Mouse (Mus musculus) fibroblast of lung, adult 2 months (primary cell): Measurements from ENCODE around the gene Neurl3.

Experiments
- DNase-seq: peaks from one replicate; pipeline ENCODE4 v3.0.0-alpha.2; 2011; ENCODE audit warnings: low read depth

The Neurl3 gene

GRCm38 (mm10) chr1:36296466-36297149 is 22.1 kb upstream of the Neurl3 start:
- DNase-seq = no peak

DNA sequence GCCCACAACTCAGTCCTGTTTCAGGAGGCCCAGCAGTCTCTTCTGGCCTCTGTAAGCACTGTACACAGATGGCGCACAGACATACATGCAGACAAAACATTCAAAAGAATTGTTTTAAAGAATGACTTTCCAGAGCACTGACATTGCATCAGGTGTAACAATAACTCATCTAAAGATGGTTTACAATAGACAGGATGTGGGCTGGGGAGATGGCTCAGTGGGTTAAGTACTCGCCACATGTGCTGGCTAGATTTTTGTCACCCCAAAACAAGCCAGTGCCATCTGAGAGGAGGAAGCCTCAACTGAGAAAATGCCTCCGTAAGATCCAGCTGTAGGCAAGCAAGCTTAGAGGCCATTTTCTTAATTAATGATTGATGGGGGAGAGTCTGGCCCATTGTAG is 19.9 kb upstream of the Neurl3 start:
- DNase-seq = no peak

GRCm38 (mm10) chr1:36293470-36293869 is 19.0 kb upstream of the Neurl3 start:
- no peak for DNase-seq

DNA sequence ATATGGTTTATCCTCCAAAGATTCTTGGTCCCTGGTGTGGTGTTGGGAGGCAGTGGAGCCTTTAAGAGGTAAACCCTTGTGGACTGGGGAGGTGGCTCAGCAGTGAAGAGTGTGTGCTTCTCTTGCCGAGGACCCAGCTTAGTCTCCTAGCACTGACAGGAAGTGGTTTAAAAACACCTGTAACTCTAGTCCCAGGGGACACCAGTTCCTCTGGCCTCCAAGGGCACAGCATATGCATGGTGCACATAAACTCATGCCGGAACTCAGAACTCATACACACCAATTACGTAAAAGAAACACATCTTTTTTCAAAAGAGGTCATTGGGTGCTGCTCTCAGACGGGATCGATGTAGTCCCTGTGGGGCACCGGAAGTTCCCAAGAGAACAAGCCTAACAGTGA is 7.4 kb upstream of the Neurl3 start:
- DNase-seq = no peak

DNA sequence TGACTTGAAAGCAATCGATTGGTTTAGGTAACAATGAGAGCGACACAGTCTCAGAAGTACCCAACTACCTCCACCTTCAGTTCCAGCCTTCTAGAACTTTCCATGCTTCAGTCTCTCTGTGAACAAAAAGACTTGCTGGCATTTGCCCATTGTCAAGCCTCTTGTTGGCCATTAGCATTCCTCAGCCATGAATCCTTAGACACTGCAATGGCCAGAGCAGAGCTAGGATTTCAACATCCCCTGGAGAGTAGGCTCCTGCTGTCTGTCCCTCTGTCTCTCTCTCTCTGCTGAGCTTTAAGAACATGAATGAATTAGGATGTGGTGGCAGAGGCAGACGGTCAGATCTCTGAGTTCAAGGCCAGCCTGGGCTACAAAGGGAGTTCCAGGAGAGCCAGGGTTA is 6.5 kb upstream of the Neurl3 start:
- DNase-seq = peak; percentile 28

DNA sequence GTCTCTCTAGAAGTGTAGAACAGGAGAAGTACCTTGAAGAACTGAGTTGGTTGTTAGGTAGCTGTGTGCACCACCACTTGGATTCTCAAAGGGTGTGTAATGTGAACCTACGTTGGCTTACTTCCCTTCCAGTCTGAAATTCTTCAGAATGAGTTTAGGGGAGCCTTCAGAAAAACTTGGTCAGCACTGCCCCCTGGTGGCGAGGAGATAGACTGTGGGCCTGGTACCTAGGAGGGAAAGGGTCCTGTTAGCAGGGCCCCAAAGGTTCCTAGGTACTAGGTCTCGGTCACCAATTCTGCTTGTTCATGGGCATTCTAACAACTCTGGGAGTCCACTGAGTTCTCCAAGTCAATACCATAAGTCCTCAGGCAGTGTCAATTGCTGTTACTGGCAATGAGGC is 4.7 kb upstream of the Neurl3 start:
- DNase-seq = peak; percentile 40

GRCm38 (mm10) chr1:36277267-36278060 is 3.0 kb upstream of the Neurl3 start:
- peak; percentile 24 for DNase-seq

- no peak for DNase-seq
Measured at GRCm38 (mm10) chr1:36275635-36276389, 1.3 kb upstream of the Neurl3 start.

DNA sequence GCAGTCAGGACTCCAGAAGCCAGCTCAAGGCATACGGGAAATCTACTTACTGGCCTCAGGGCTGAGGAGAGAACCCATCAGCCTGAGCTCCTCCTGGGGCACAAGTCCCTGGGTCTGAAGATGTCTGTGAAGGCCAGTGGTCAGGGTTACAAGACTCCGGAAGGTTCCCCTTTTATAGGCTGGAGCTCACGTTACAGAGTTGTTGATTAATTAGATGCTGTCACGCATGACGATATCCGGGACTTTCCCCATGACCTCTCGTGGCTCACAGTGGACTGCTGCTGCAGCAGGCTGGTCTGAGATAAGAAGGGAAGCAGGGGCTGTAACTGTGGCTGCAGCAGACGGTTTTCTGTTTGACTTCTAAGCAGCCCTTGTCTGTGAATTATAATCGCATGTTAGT is 1.2 kb downstream of the Neurl3 start:
- no peak for DNase-seq

DNA sequence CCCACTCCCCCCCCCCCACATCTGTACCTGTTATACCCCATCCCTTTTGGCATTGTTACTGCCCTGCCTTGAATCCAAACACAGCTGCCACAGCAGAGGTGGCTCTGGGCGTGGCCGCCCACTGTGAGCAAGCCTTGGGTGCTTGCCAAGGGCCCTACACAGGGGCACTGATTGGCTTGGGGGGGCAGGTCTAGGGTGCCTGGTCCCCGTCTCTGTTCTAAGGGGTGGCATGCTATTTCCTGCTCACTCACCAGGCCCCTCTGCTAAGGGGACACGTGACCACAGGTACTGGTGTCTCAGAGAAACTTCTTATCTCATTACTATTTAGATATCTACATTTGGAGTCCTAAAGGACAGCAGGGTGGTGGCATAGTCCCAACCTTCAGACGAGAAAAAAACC is 1.9 kb downstream of the Neurl3 start:
- no peak for DNase-seq

DNA sequence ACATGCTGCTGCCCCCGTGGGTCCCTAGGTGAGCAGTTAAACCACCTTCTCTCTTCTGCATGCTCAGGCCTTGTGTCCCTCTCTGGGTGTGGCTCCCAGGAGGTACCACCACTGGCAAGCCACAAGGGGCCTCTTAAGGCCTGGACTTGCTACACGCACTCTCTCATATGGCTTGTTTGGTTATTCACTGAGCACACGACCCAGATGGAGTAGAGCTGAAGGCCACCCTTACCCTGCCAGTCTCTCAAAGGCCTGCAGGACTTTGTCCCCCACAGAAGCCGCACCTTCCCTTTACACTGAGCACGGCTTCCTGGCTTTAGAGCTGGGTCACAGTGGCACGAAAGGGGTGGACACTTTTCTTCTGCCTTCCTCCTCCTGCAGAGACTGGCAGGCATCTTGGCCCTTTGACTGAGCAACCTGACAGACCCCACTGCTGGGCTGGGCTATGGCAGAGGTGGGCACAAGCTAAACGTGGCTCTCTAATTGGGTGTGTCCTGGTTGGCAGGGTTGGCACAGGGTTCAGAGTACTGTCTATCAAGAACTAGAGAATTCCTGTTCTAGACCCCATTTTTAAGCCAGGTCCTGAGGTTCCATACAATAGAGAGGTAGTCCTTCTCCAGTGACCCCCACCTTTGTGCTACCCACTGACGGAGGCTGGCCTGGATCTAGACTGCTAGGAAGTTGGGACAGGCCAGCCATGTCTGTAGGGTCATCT is 2.8 kb downstream of the Neurl3 start:
- DNase-seq = no peak

GRCm38 (mm10) chr1:36270666-36271065 is 3.8 kb downstream of the Neurl3 start:
- DNase-seq = no peak

GRCm38 (mm10) chr1:36269121-36269795 is 5.2 kb downstream of the Neurl3 start:
- no peak for DNase-seq

- no peak for DNase-seq
Measured at GRCm38 (mm10) chr1:36267595-36267994, 6.9 kb downstream of the Neurl3 start.

DNA sequence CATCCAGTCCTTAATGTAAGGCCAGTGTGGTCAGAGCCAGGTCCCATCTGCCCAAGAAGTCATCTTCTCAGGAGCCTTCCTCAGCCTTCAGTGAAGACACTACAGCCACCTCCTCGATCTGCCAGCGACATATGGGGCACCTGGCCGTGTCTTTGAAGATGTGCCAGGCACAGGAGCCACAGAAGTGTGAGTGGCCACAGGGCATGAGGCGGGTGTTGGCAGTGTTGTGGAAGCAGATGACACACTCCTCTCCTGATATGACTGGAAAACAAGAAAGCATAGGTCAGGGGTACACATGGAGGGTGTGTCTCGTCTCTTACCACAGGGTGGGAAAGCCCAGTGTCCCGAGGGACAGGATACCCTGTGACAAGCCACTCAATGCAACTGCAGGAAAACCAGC is 8.2 kb downstream of the Neurl3 start:
- no peak for DNase-seq

DNA sequence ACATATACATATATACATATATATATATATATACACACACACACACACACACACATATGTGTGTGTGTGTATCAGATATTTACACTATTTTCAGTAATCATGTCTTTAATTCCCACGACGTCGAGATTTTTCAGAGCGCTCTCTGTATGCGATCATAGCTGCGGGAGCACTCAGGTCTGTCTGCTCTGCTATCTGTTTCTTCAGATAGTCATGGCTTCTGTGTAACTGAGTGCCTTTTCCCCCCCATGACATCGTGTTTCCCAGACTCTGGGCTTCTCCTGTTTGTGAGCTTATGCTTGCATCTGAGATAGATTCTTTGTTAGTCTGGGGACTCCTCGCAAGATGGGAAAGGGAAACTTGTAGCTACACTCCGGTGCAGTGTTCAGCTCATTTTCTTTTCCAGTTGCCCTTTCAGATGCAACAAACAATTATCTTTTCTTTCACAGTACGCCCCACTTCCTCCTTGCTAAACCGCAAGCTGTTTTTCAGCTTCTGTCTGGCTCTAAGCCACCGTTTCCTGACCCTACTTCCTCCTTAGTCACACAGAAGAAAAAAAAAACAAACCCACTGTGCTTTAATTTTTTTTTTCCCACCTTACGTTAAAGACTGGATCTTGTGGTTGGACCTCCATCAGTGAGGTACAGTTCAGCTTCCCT is 10.5 kb downstream of the Neurl3 start:
- no peak for DNase-seq

DNA sequence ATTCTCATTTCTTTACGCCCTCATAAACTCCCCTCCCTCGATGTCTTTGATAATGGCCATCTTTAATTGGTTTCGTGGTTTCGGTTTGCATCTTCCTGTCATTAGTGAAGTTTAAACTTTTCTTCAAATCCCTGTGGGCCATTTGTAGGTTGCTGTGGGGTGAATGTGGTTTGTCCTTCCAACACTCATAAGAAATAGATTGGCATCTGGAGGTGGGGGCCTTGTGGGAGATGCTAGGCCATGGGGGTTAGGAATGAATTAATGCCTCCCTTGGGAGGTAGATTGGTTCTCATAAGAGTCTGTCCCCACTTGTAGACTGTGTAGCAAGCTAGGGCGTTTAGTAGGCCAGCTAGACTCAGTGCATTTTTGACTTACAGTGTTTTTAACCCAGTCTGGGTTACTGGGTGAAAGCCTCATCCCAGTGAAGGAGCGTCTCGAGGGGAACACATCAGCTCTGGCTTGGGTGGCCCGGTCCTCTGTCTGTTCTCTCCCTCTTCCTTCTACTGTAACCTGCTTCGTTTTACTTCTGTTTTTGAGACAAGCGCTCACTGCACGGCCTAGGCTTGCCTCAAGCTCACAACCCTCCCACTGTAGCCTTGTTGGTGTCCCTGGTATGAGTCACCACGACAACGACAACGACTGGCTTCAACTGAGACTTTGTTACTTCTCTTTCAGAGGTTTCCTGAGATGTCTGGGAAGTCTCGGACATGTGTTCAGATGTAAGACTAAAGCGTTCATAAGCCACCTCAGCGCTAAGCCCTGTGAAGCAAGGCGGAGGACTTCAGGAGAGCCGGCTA is 12.6 kb downstream of the Neurl3 start:
- no peak for DNase-seq

DNA sequence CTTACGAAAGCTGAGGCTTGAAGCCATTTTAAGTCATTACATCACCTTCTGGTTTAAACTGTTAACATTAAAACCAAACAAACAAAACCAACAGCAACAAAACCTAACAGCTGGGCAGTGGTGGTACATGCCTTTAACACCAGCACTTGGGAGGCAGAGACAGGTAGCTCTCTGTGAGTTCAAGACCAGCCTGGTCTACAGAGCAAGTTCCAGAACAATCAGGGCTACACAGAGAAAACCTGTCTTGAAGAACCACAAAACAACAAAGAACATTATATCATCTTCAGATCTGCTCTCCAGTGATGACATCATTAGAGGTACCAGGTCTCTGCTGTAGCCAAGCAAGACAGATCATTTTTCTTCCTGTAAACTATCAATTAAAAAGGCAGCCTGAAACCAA is 14.1 kb downstream of the Neurl3 start:
- DNase-seq = no peak

- no peak for DNase-seq
Measured at GRCm38 (mm10) chr1:36259281-36259680, 15.2 kb downstream of the Neurl3 start.

DNA sequence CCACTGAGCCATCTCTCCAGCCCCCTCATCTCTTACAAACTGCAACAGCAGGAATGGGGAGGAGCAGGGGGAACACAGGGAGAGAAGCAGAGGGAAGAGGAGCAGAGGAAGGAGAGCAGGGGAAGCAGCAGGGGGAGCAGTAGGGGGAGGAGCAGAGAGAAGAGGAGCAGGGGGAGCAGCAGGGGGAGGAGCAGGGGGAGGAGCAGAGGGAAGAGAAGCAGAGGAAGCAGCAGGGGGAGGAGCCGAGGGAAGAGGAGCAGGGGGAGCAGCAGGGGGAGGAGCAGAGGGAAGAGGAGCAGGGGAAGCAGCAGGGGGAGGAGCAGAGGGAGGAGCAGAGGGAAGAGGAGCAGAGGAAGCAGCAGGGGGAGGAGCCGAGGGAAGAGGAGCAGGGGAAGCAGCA is 15.8 kb downstream of the Neurl3 start:
- no peak for DNase-seq
